Mouse (Mus musculus) myocyte (in vitro differentiated cells): ENCODE measurements around the gene Gm28053. TPM values are rescaled to one million over a fixed set of nuclear protein-coding genes. Genes with fewer than 3 reads are reported as not detected.

Experiments
- H3K27me3 ChIP-seq: one replicate; pipeline ENCODE4 v1.6.1; 2011; ENCODE audit not compliant: control insufficient read depth, insufficient read depth, insufficient read length
- H3K36me3 ChIP-seq: one replicate; pipeline ENCODE4 v1.6.1; 2011; ENCODE audit not compliant: control insufficient read depth, insufficient read depth
- H3K4me2 ChIP-seq: one replicate; pipeline ENCODE4 v1.6.1; 2011; ENCODE audit warnings: low read depth, control low read depth
- H3K4me3 ChIP-seq: one replicate; pipeline ENCODE4 v1.5.1; 2011; ENCODE audit warnings: mild to moderate bottlenecking, control low read depth, moderate library complexity
- H3K79me2 ChIP-seq: one replicate; pipeline ENCODE4 v1.6.1; 2011; ENCODE audit not compliant: control insufficient read depth, insufficient read depth
- H3ac ChIP-seq: one replicate; pipeline ENCODE4 v1.6.1; 2011; ENCODE audit not compliant: control insufficient read depth, insufficient read length
- CEBPB ChIP-seq: IDR thresholded peaks from 2 replicates; pipeline ENCODE4 v1.6.1; 2011; ENCODE audit warnings: mild to moderate bottlenecking, moderate library complexity; ENCODE audit not compliant: poor library complexity, insufficient read depth, severe bottlenecking
- E2F4 ChIP-seq: IDR thresholded peaks from one replicate; pipeline ENCODE4 v1.6.1; 2011; ENCODE audit warnings: mild to moderate bottlenecking, control low read depth, moderate library complexity; ENCODE audit not compliant: insufficient read depth
- MAX ChIP-seq: IDR thresholded peaks from one replicate; pipeline ENCODE4 v1.6.1; 2011; ENCODE audit warnings: low read depth, mild to moderate bottlenecking, control low read depth
- MYOD1 ChIP-seq, 3 experiments: IDR thresholded peaks; one replicate each; pipeline ENCODE4 v1.6.1; 2011; ENCODE audit warnings: control low read depth in 2 of 3, low read depth in 2 of 3, mild to moderate bottlenecking in 2 of 3, moderate library complexity in 1 of 3; ENCODE audit not compliant: insufficient read length in 2 of 3, control insufficient read depth in 1 of 3
- MYOG ChIP-seq, 3 experiments: IDR thresholded peaks; one replicate each; pipeline ENCODE4 v1.6.1; 2011; ENCODE audit warnings: control low read depth in 2 of 3, low read depth in 2 of 3, mild to moderate bottlenecking in 2 of 3; ENCODE audit not compliant: insufficient read length in 2 of 3, control insufficient read depth in 1 of 3, insufficient read depth in 1 of 3
- POLR2A ChIP-seq: IDR thresholded peaks from one replicate; pipeline ENCODE4 v1.6.1; 2011; ENCODE audit warnings: low read depth, mild to moderate bottlenecking, control low read depth, moderate library complexity; ENCODE audit not compliant: insufficient read length
- POLR2AphosphoS2 ChIP-seq: IDR thresholded peaks from one replicate; pipeline ENCODE4 v1.6.1; 2011; ENCODE audit warnings: low read depth, control low read depth; ENCODE audit not compliant: insufficient read length
- REST ChIP-seq: IDR thresholded peaks from one replicate; pipeline ENCODE4 v1.6.1; 2011; ENCODE audit warnings: mild to moderate bottlenecking, control low read depth, moderate library complexity; ENCODE audit not compliant: insufficient read depth, insufficient read length
- SRF ChIP-seq: IDR thresholded peaks from one replicate; pipeline ENCODE4 v1.6.1; 2011; ENCODE audit warnings: low read depth; ENCODE audit not compliant: control insufficient read depth, insufficient read length
- TCF12 ChIP-seq: IDR thresholded peaks from one replicate; pipeline ENCODE4 v1.6.1; 2011; ENCODE audit warnings: mild to moderate bottlenecking, control low read depth; ENCODE audit not compliant: poor library complexity, insufficient read depth, severe bottlenecking
- TCF3 ChIP-seq: IDR thresholded peaks from one replicate; pipeline ENCODE4 v1.6.1; 2011; ENCODE audit warnings: low read depth, control low read depth; ENCODE audit not compliant: insufficient read length
- USF1 ChIP-seq: IDR thresholded peaks from one replicate; pipeline ENCODE4 v1.6.1; 2011; ENCODE audit warnings: low read depth, mild to moderate bottlenecking, control low read depth, moderate library complexity
- polyA plus RNA-seq: library from polyadenylated mRNA; unstranded; fragments of >200 nt; fragmentation: generic; extraction: Trizol; gene quantifications from one replicate; pipeline ENCODE4 v1.2.1, GENCODE M21; 2012; ENCODE audit warnings: missing spikeins

The Gm28053 gene
- polyA plus RNA-seq, 1 experiment: not detected

GRCm38 (mm10) chr6:48745490-48745889, 27.1 kb downstream of the Gm28053 start:
- no peaks in the 10 kb centered on the region for H3K27me3 ChIP-seq
- H3ac ChIP-seq: no peak overlapping the region
- H3K4me3 ChIP-seq: no peak overlapping the region
- H3K4me2 ChIP-seq: no peak overlapping the region
- TF ChIP-seq MYOD1 (IDR thresholded peaks at IDR 0.05; ENCODE audit: control insufficient read depth in 1 of 3, insufficient read length in 2 of 3, low read depth in 2 of 3) (no peak), REST (no peak), MYOG (IDR thresholded peaks at IDR 0.05; ENCODE audit: control insufficient read depth in 1 of 3, insufficient read depth in 1 of 3, insufficient read length in 2 of 3, low read depth in 2 of 3) (no peak), POLR2AphosphoS2 (no peak), TCF12 (no peak), TCF3 (no peak), USF1 (no peak), MAX (no peak), CEBPB (no peak), E2F4 (no peak), POLR2A (no peak), SRF (no peak)
- no peaks in the 10 kb centered on the region for H3K79me2 ChIP-seq
- H3K36me3 ChIP-seq: no peaks in the 10 kb centered on the region

GRCm38 (mm10) chr6:48745959-48746889, 27.8 kb downstream of the Gm28053 start, which contains the start of gene Gimap5:
Gene Gimap5 (plus strand): TSS chr6:48746197.
- Histone ChIP-seq H3K36me3 (no peaks in the 10 kb centered on the region), H3K27me3 (no peaks in the 10 kb centered on the region), H3K4me2 (no peak within 1 kb of the TSS), H3K4me3 (no peak within 1 kb of the TSS), H3ac (no peak within 1 kb of the TSS), H3K79me2 (no peaks in the 10 kb centered on the region)
- no peak for TF ChIP-seq REST
- TF ChIP-seq USF1: no peak
- no peak for TF ChIP-seq POLR2A
- no peak for TF ChIP-seq MAX
- TF ChIP-seq SRF: no peak
- no peak for TF ChIP-seq MYOD1 (IDR thresholded peaks at IDR 0.05; ENCODE audit: control insufficient read depth in 1 of 3, insufficient read length in 2 of 3, low read depth in 2 of 3)

GRCm38 (mm10) chr6:48747091-48747966, 28.9 kb downstream of the Gm28053 start:
- no peak overlapping the region for H3K4me2 ChIP-seq

GRCm38 (mm10) chr6:48763567-48764270, 45.3 kb downstream of the Gm28053 start:
- no peak overlapping the region for H3K4me2 ChIP-seq
- H3K79me2 ChIP-seq: no peaks in the 10 kb centered on the region
- H3K36me3 ChIP-seq: no peaks in the 10 kb centered on the region
- no peak overlapping the region for H3K4me3 ChIP-seq
- H3K27me3 ChIP-seq: no peaks in the 10 kb centered on the region
- no peak overlapping the region for H3ac ChIP-seq
- TF ChIP-seq REST (no peak), SRF (no peak), MAX (no peak), TCF12 (no peak), CEBPB (no peak), MYOD1 (IDR thresholded peaks at IDR 0.05; ENCODE audit: control insufficient read depth in 1 of 3, insufficient read length in 2 of 3, low read depth in 2 of 3) (no peak)

More at GRCm38 (mm10) chr6:48747091-48747966, 28.9 kb downstream of the Gm28053 start:
- H3ac ChIP-seq: no peak overlapping the region
- no peak overlapping the region for H3K4me3 ChIP-seq
- no peaks in the 10 kb centered on the region for H3K79me2 ChIP-seq
- H3K36me3 ChIP-seq: no peaks in the 10 kb centered on the region
- TF ChIP-seq SRF (no peak), MYOD1 (IDR thresholded peaks at IDR 0.05; ENCODE audit: control insufficient read depth in 1 of 3, insufficient read length in 2 of 3, low read depth in 2 of 3) (no peak), TCF12 (no peak), TCF3 (no peak)
- no peaks in the 10 kb centered on the region for H3K27me3 ChIP-seq
